Mouse (Mus musculus) spleen, postnatal 36 days (tissue): Measurements from ENCODE around the gene Clrn2.
"Not testable (repeated sequence)": the region's sequence is repeated elsewhere in the genome, so short reads cannot be mapped to it uniquely, and the experiment has no call there.

Experiments used
- DNase-seq, 2 experiments: peaks; one replicate each; pipeline ENCODE4 v3.0.0; 2022; ENCODE audit warnings: low spot score in 2 of 2, mixed read lengths in 1 of 2

The Clrn2 gene

DNA sequence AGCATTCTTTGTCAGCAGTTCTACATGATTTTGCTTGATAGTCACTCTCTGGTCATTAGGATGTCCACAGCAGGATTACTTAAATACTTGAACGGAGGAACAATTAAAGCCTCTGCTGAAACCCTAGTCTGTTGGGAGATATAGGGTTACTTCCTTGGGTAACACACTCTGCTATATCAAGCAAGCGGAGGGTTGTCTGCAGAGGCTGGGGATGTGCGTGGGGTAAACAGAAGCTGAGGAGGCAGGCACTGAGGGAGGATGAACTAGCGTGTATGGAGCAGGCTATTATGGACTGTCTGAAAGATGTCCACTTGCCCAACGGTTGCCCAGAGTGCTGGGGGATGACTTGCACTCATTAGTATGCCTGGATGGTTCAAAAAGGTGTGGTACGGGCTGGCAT, at the start of gene Clrn2:
TSS of gene Clrn2 (plus strand) at position 301 of the 400 bp plus-strand sequence.
- DNase-seq = no peak

DNA sequence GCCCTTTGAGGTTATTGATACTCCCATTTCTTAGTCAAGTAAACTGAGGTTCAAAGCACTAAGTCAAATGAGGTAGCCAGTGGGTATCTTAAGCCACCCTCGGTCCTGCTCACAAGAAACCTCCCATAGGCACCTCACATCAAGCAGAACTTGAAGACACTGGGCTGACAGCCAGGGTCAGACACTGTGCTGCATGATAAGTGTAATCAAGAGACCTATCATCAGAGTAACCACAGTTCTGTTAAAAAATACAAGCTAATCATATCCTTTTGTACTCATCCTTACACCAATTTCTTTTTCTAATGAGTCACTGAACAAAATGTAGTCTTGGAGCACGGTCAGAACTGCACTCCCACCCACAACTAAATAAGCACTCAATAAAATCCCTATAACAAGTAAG, 47.4 kb upstream of the Clrn2 start:
- no peak for DNase-seq

DNA sequence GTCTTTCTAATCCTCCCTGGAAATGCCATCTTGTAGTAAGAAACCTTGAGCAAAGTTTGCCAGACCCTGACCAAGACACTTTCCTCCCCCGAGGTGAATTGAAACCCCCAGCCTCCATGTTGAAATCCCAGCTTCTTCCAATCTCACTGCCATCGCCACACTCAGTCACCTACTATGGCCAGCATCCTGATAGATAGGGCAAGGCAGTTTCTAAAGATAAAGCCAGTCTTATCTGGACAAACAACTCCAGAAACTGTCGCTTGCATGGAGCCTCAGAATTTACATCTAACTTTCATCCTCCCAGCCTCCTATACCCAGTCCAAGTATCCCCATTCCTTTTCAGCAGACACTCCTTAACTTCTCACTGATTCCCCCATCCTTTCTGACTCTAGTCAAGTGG, 37.1 kb upstream of the Clrn2 start:
- no peak for DNase-seq

DNA sequence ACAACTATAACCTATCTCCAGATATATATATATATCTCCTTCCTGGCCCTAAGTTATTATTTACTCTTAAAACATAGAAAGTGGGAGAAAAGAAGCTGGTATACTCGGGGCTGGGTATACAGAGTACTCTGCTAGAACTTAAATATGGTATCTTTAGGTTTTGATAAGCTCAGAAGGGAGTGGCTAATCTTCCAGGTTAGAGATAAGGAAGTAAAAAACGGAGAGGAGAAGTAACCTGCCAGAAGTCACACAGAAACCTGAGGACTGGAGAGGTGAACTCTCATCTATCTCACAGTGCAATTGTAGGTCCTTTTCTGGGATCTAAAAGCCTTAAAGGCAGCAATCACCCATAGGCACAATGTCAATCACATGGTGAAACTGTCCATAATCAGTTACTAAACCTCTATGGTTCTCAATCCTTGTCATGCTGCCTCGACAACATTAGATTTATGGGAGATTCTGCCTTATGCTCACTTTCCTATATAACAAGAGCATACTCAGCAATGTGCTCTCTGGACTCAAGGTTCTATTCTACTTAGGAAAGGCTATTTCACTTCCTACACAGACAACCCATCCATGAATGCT, 35.6 kb upstream of the Clrn2 start:
- no peak for DNase-seq

DNA sequence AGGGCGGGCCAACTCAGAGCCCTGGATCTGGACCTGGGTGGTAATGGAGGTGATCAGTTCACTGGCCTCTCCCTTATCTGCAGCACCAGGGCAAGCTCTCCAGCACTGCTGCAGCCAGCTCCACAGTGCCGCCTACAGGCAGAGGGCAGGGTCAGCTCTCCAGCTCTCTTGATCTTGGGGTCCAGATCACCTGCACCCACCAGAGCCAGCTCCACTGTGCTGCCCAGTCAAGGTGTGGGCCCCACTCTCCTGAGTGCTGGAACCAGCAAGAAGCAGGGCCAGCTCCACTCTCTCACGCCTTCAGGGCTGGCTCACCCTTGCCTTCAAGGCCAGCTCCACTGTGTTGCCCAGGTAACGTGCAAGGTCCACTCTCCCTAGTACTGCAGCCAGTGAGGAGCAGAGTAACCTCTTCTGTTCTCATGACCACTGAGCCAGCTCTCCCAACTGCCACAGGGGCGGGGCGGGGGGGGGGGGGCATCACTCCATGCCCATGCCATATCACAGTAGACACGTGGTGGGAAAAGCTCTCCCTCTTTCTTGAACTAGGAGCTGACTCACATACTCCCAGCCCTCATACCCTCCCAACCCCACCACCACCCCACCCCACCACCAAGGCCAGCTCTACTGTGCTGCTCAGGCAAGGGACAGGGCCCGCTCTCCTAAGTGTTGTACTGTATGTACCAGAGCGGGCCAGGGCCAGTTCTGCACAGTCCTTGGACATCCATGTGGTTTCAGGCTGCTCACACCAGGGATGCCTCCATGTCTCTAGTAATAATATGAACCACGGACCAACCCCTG, 33.5 kb upstream of the Clrn2 start:
- no peak for DNase-seq

DNA sequence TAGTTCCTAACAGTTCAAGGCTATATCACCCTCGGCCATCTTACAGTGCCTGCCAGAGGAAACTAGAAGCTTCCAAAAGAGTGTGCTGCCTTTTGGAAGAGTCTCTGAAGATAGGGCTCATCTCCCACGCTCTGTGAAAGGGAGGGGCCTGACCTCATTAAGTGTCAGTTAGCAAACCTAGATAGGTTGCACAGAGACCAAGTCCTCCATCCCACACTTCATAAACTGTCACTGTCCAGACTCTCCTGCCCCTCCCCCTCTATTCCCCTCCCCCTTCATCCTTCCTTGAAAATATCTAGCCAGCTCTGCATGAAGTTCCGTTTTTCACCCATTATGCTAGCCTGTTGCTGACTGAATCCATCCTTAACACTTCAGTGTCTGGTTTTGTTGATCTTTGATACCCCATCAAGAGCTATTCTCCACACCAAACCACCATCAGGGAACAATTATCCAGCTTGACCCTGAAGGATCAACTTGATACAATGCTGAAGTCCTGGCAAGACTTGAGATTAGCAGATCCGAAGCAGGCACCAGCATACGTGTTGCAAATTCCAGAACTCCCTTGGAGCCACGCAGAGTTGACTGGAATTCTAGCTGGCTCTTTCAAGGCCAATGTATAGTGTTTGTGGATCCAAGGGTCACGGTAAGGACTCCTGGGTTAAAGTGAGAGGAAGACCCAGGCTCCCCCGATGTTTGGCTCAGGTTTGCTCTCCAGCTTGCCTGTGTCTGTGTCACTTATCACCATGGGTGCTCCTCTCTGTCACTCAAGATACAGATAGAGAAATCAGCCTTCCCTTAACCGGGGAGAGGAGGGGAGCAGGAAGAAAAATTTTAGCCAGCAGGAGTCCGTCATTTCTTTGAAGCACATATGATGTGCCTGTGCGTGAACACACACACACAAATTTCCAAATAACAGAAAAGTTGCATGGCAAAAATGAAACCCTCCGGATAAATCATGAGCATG, 31.4 kb upstream of the Clrn2 start:
- DNase-seq = no peak

DNA sequence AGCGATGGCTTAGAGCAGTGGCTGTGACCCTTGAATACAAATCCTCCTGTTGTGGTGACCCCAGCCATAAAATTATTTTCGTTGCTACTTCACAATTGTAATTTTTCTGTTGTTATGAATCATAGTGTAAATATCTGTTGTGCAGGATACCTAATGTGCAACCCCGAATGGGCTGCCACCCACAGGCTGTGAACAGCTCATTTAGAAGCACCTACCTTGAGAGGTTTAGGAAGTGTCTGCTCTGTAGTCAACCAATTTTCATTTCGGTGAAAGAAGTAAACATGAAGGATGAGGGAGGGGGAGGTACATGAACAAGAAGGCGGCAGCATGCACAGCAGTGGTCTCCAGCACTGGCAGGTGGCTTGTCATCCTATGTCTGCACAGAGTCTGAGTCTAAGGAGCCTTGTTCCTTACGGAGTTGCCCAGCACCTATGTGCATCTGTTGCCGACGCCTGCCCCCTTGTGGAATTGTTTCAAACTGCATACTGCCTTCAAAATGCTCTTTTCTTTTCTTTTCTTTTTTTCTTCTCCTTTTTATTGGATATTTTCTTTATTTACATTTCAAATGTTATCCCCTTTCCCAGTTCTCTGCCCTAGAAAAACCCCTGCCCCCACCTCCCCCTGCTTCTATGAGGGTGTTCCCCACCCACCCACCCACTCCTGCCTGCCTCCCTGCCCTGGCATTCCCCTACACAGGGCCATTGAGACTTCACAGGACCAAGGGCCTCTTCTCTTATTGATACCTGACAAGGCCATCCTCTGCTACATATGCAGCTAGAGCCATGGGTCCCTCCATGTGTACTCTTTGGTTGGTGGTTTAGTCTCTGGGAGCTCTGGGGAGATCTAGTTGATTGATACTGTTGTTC, 29.3 kb upstream of the Clrn2 start:
- peak in 1 of 2 experiments; percentile 8 for DNase-seq

DNA sequence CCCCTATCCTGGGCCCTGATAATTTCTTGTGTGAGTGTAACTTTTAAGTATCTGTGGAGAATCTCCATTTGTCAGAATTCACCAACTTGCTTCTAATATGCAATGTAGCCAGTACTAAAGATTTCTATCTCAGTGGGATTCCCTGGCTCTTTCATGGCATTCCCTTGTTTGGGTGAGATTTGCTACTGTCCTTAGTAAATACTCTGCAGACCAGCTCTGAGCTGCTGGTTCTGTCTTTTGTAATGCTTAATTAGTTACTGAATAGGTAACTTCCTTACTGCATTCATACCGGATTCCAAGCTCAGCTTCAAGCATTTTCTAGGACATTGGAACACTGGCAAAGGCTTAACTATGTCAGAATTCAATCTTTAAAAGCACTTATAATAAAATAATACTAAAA, 27.8 kb upstream of the Clrn2 start:
- not testable (repeated sequence) for DNase-seq

DNA sequence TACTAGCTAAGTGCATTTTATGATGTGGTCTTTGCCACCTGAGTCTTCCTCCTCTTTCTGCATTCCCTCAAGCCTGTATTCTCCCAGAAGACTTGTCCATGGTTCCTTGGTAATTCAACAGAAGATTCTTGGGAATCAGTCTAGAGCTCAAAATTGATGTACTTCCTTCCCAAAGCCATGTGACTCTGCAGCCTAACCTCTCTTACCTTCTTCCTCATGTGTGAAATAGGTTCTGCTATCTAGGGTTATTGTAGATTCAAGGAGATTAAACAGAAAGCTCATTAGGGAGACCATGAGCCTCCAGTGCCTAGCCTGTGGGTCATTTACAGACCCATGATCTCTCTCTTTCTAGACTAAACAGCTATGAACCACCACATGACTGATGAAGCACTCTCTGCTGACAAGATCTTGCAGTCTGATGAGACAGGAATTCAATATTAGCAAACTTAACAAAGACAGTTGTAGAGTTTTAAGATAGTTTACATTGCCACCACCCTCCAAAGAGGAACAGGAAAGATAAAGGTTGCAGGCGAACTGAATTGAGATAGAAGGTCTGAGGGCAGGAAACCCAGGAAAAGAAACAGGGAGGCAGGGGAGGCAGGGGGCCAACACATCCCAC, 27.0 kb upstream of the Clrn2 start:
- DNase-seq = no peak

DNA sequence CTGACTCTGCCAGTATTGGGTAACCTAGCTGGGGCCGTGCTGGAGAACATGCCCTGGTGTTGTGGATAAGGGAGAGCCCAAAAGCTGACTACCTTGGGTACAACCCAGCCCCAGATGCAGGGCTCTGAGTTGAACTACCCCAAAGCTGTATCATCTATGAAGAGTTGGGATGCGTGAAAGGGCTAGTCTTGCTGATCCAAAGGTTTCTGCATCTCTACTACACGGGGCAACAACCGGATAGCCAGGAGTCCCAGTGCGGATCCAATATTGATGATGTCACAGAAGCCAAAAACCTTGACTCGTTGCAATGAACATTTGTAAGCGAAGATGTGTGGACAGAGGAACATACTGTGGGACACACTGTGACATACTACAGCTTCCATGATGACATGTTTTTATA, 25.7 kb upstream of the Clrn2 start:
- DNase-seq = no peak

DNA sequence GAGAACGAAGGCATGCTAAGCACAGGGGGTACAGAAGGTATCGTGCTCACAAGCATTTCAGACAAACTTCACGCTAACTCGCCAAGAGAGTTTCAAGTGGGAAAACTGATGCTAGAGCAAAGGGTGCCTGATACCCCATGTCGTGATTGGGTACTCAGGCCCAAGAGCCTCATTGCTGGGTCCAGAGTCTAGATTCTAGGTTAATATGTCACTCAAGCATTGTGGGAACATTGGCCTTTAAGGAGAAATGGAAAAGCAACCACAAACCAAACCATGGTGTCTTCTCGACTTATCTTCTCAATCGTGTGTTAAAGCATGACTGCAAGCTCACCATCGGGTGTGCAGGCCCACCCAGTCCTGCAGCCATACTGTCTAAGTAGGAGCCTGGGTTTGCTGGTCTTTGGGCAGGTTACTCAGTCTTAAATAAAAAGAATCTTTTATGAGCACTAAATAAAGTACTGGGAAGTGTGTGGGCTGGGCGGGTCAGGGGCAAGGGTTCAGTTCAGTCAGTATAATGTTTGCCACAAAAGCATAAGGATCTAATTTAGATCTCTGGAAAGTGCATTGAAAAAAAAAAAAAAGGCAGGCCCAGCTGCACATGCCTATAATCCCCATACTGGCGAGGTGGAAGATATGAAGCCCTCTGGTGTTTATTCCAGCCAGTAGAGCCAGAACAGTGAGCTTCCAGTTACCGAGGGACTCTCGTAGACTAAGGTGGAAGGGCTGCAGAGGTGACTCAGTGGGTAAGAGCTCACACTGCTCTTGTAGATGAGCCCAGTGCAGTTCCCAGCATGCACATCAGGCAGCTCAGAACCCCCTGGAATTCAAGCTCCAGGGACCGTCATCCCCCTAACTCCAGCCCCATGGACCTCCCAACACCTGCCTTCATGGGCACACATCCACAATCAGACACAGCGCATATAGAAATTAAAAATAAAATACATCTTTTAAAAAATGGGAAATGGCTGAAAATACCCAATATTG, 17.3 kb upstream of the Clrn2 start:
- DNase-seq = no peak

DNA sequence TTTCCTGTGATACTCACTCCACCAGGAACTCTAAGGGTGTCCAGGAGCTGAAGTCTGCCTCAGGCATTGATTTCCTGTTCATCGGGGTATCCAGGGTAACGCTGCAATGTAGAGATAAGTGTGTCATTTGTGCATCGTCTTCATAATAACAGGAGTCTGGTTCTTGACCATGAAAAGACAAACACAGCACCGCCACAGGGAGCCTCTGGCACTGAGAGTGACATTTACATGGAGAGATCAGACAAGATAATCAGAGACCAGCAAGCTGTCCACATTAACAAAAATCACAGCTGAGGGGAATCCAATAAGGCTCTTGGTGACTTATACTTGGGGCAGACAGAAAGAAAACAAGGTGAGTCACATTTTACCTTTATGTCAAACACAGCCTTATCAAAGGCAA, 15.7 kb upstream of the Clrn2 start:
- no peak for DNase-seq

DNA sequence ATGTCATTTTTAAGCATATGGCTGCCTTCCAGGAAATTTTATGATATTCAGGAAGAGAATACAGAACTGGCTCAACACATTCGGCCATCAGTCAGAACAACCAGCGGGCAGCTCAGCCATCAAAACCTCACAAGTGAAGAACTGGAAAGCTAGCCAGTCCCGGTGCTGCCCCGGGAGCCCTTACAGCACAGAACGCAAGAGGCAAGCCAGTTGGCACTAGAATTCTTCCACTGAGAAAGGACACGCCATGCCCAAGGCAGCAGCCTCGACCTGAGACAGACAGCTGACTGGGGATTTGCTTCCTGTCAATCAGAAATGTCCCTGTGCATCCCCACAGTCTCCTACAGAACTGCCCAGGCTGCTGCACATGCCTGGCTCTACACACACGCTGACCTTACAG, 15.2 kb upstream of the Clrn2 start:
- no peak for DNase-seq

DNA sequence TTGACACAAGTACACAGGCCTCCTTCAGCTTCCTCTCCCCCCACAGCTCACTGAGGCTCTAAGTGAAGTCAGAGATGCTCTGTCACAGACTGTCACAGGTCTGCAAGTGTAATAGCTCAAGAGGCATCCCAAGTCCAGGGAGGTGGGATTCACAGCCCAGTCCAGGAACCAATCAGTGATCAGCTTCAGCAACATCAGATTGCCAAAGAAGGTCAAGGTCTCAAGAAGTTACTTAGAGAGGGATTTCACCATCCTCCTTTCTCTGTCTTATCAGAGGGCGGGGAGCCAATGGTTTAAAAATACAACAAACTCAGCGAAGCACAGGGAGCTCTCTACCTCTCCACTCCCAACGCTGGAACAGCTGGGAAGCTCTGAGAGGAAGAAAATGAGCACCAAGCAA, 12.4 kb upstream of the Clrn2 start:
- no peak for DNase-seq

DNA sequence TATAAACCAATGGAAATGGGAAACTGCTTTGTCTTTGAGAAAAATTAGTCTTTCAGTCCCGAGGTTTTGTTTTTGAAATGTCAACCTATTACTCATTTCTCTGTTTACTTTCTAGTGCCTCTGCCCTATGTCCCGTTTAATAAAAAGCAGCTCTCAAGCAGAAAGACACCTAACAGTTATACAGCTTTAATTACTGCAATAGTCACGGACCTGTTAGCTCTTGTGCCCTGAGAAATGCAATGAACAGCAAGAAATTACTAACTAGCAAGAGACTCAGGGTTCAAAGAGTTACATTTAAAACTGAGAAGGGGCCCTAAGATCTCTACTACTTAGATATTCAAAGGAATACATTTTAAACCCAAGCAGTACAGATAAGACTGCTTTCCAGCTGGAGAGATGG, 11.8 kb upstream of the Clrn2 start:
- no peak for DNase-seq

DNA sequence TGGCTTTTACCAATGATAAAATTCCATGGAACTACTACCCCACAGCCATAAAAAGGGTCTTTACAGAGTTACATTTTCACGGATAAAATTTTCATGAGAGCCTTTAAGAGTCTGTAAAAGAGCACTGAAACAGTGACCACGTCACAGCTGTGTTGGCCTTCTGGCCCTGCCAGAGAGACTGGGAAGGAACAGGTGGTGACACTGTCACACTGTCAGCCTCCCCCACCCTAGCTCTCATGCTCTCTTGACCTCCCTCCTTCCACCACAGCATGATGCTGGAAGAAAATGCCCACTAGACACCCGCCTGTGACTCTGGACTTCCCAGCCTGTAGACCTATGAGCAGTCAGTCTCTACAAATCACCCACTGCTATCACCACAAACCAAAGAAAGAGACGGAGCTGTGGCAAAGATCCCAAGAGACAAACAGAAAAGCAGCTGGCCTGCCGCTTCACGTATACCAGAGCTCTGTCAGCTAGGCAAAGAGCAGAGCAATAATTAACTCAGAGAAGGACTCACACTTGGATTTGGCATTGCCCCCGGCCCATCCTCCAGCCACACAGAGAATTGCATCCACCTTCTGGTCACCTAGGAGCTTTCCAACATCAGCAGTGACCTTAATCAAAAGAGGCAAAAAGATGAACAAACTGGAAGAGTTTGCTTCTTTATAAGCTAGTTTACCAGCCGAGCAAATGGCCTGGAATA, 9.3 kb upstream of the Clrn2 start:
- no peak for DNase-seq

DNA sequence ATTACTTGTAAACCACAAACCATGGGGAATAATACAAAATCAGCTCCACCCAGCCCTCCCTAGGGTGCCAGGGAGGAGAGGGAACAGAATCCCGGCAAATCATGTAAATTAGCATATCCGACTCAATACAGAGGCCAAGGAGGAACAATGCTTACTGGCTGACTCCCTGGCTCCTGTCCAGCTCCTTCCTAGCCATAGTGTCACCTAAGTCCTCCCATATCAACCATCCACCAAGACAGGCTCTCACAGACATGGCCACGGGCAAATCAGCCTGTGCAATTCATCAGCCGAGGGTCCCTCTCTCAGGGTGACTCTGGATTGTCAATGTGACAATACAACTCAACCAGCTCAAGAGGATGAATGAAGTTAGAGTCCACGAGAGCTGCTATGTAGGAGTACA, 4.9 kb upstream of the Clrn2 start:
- no peak for DNase-seq

DNA sequence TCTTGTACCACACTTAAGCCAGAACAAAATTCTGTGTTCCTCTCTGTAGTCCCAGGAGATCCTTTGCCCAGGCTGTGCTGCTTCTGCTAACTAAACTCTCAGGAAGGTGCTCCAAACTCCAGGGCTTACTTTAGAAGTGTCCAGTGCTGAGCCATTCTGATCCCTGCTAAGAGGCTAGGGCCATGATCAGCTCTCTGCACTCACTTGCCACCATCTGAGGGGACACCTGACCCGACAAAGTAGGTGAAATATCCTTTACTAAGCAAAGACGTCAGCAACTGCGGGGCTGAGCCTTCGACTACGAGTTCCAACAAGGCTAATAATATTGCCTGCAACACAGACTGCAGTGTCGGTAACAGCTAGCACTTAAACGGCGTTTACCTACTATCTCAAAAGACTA, 4.3 kb upstream of the Clrn2 start:
- no peak for DNase-seq
